Mouse (Mus musculus) heart, adult 2 months (tissue): ENCODE results near the gene Stmnd1.

Experiments
- CTCF ChIP-seq: fragments of 200-600 bp; IDR thresholded peaks from 2 replicates; pipeline ENCODE4 v1.8.1; 2022; ENCODE audit warnings: antibody characterized with exemption, mild to moderate bottlenecking, moderate library complexity
- EP300 ChIP-seq: fragments of 200-500 bp; IDR thresholded peaks from 2 replicates; pipeline ENCODE4 v1.6.1; 2011; ENCODE audit warnings: low read depth, low read length, control low read depth; ENCODE audit not compliant: insufficient read depth

DNA sequence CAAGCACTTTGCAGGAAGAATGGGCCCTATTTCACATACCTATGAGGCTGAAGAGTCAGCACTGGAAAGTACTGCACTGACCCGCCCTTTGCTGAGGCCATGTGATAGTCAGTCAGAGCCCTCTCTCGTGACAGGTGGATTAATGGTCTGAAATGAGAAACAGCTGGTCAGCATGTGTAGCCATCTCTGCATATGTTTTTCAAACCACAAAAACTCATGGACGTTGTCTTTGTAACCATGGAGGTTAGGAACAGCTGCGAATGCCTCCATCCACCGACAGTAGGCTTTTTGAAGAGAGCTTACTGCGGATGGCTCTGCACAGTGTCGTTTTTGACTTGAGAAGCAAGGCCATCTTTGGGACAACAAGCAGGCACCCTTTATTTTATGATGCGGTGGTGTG is 14.3 kb downstream of the Stmnd1 start:
- TF ChIP-seq EP300: no peak
- TF ChIP-seq CTCF: no peak
